Mouse (Mus musculus) liver, adult 2 months (tissue): ENCODE results near the gene Prkca.

Experiments
- CTCF ChIP-seq: fragments of 200-500 bp; IDR thresholded peaks from 2 replicates; pipeline ENCODE4 v1.5.1; 2011; ENCODE audit warnings: low read depth, low read length, control low read depth
- POLR2A ChIP-seq: fragments of 200-500 bp; IDR thresholded peaks from 2 replicates; pipeline ENCODE4 v1.6.1; 2011; ENCODE audit warnings: low read length, control low read depth; ENCODE audit not compliant: insufficient read depth; ENCODE audit errors: extremely low read depth

DNA sequence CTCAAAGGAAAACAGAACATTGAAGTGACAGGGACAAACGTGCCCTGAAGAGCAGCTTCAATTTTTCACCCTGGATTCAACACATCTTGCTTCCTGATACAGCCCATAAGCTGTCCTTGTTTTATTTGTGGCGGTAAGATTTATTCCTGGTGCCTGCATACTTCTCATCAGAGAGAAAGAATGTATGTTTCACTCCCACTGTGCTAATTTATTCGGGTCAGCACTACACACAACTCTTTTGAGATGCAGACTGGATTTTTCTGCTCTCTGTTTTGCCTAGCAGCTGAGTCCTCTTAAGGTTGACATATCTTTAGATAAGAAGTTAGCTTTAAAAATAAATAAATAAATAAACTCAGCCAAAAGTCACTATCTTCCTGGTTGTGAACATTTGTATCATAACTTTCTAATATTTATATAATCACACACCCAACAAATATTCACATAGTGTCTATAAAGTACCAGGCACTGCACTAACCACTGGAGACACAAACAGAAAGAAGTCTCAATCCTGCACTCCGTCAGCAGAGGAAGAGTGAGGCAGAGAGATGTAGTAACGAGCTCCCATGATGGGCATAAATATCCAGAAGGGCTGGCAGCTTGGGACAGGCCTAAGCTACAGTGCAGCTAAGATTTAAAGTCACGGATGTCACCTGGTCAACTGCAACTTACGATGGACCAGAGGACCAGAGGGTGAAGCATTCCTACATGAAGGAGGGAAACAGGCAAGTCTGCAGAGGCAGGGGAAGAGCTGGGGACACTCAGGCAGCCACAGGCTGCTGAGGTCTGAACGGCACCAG lies 9.9 kb downstream of the Prkca start:
- TF ChIP-seq CTCF (no peak), POLR2A (no peak)
